Mouse (Mus musculus): ENCODE measurements around the gene Nans. TPM values are rescaled to one million over a fixed set of nuclear protein-coding genes. Genes with fewer than 3 reads are reported as not detected.
A peak's percentile ranks its signal among the peaks of the same experiment; 100 is the strongest.

Nans gene
- polyA plus RNA-seq, 1 experiment = 62.3 TPM

GRCm38 (mm10) chr4:46532926-46533325 is 43.9 kb downstream of the Nans start:
- no peak for TF ChIP-seq REST (IDR thresholded peaks at IDR 0.05; ENCODE audit: insufficient read depth, insufficient read length)
- Histone ChIP-seq H3K79me2 (ENCODE audit: control insufficient read depth, insufficient read depth) (no peaks in the 10 kb centered on the region), H3K4me2 (ENCODE audit: low read depth) (no peak overlapping the region), H3ac (ENCODE audit: control insufficient read depth, insufficient read length) (no peak overlapping the region), H3K27me3 (ENCODE audit: control insufficient read depth, insufficient read depth, insufficient read length) (peaks cover 19% of the 10 kb centered on the region), H3K36me3 (ENCODE audit: control insufficient read depth, insufficient read depth) (no peaks in the 10 kb centered on the region), H3K4me3 (no peak overlapping the region)

DNA sequence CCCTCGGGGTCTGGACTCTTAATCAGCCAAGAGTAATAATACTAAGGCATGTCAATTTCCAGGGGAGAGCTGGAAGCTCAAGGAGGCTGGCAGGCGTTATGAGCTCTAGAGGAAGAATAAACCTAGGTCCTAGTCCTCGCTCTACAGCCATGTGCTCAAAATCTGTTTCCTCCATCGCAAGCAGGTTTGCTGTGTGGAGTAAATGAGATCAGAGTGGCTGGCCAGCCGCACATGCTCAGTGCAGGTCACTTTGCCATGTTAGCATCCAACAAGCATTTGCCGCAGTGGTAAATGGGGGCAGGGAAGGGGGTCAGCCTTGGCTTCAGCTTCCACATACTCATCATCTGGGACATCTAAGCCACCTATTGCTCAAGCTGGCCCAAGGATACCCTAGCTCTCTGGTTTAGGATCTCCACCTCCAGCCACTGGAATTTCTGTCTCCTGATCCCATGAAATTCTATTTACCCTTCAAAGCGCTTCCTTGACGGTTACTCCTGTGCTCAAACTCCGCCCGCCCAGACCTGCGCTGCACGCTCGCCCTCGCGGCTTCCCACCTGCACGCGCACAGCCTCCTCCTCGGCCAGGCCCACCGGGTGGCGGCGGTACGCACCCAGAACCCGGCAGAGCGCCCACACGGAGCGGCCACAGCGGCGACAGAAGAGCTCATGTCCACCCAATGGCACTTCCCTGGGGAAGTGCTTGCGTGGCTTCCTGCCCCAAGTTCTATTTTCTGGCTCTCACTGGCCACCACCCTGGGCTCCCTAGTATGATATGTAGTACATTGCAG is 45.1 kb downstream of the Nans start:
- H3K4me3 ChIP-seq = no peak overlapping the region
- H3K79me2 ChIP-seq (ENCODE audit: control insufficient read depth, insufficient read depth) = no peaks in the 10 kb centered on the region
- no peak for TF ChIP-seq REST (IDR thresholded peaks at IDR 0.05; ENCODE audit: insufficient read depth, insufficient read length)
- TF ChIP-seq TCF3 (IDR thresholded peaks at IDR 0.05; ENCODE audit: insufficient read length, low read depth) = no peak
- no peak for TF ChIP-seq POLR2A (IDR thresholded peaks at IDR 0.05; ENCODE audit: insufficient read length, low read depth)
- no peak for TF ChIP-seq SRF (IDR thresholded peaks at IDR 0.05; ENCODE audit: control insufficient read depth, insufficient read length, low read depth)
- no peak for TF ChIP-seq MAX (IDR thresholded peaks at IDR 0.05; ENCODE audit: low read depth)
- no peak for TF ChIP-seq USF1 (IDR thresholded peaks at IDR 0.05; ENCODE audit: low read depth)
- TF ChIP-seq E2F4 (IDR thresholded peaks at IDR 0.05; ENCODE audit: insufficient read depth) = no peak
- H3K27me3 ChIP-seq (ENCODE audit: control insufficient read depth, insufficient read depth, insufficient read length) = peaks cover 19% of the 10 kb centered on the region
- H3ac ChIP-seq (ENCODE audit: control insufficient read depth, insufficient read length) = no peak overlapping the region
- H3K36me3 ChIP-seq (ENCODE audit: control insufficient read depth, insufficient read depth) = no peaks in the 10 kb centered on the region
- no peak overlapping the region for H3K4me2 ChIP-seq (ENCODE audit: low read depth)

- no peaks in the 10 kb centered on the region for H3K79me2 ChIP-seq (ENCODE audit: control insufficient read depth, insufficient read depth)
- H3K4me3 ChIP-seq = no peak overlapping the region
- H3K27me3 ChIP-seq (ENCODE audit: control insufficient read depth, insufficient read depth, insufficient read length) = peaks cover 27% of the 10 kb centered on the region
- H3K4me2 ChIP-seq (ENCODE audit: low read depth) = peak overlapping the region; percentile 58
- H3ac ChIP-seq (ENCODE audit: control insufficient read depth, insufficient read length) = no peak overlapping the region
- H3K36me3 ChIP-seq (ENCODE audit: control insufficient read depth, insufficient read depth) = no peaks in the 10 kb centered on the region
- no peak for TF ChIP-seq MAX (IDR thresholded peaks at IDR 0.05; ENCODE audit: low read depth)
- no peak for TF ChIP-seq TCF12 (IDR thresholded peaks at IDR 0.05; ENCODE audit: insufficient read depth, poor library complexity, severe bottlenecking)
- TF ChIP-seq MYOD1 (IDR thresholded peaks at IDR 0.05; ENCODE audit: control insufficient read depth in 1 of 3, insufficient read length in 2 of 3, low read depth in 2 of 3) = no peak
- no peak for TF ChIP-seq USF1 (IDR thresholded peaks at IDR 0.05; ENCODE audit: low read depth)
- TF ChIP-seq POLR2A (IDR thresholded peaks at IDR 0.05; ENCODE audit: insufficient read length, low read depth) = no peak
- TF ChIP-seq REST (IDR thresholded peaks at IDR 0.05; ENCODE audit: insufficient read depth, insufficient read length) = no peak
- no peak for TF ChIP-seq TCF3 (IDR thresholded peaks at IDR 0.05; ENCODE audit: insufficient read length, low read depth)
- no peak for TF ChIP-seq MYOG (IDR thresholded peaks at IDR 0.05; ENCODE audit: control insufficient read depth in 1 of 3, insufficient read depth in 1 of 3, insufficient read length in 2 of 3, low read depth in 2 of 3)
- no peak for TF ChIP-seq POLR2AphosphoS2 (IDR thresholded peaks at IDR 0.05; ENCODE audit: insufficient read length, low read depth)
- TF ChIP-seq E2F4 (IDR thresholded peaks at IDR 0.05; ENCODE audit: insufficient read depth) = no peak
- TF ChIP-seq SRF (IDR thresholded peaks at IDR 0.05; ENCODE audit: control insufficient read depth, insufficient read length, low read depth) = no peak
- no peak for TF ChIP-seq CEBPB (IDR thresholded peaks at IDR 0.05; ENCODE audit: insufficient read depth, poor library complexity, severe bottlenecking)
Observed at GRCm38 (mm10) chr4:46535094-46535830, 46.2 kb downstream of the Nans start.

DNA sequence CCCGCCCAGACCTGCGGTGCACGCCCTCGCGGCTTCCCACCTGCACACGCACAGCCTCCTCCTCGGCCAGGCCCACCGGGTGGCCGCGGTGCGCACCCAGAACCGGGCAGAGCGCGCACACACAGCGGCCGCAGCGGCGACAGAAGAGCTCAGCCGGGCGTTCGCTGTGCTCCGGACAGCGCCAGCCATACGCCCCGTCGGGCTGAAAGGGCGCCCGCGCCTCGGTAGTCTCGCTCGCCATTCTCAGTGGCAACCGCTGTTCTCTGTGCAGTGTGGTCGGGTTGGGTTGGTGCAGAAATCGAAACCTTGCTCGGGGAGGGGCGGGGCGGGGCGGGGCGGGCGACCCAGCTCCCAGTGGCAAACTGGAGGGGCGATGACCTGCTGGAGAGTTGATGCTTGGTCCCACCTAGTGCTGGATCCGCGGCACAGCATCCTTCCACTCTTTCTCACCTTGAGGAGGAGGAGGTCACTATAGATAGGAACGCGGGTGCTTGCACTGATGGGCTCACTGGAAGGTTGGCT is 46.9 kb downstream of the Nans start, which contains the start of gene Trim14:
Trim14 (minus strand) TSS at position 302 of the 522 bp plus-strand sequence.
- Histone ChIP-seq H3K36me3 (ENCODE audit: control insufficient read depth, insufficient read depth) (no peaks in the 10 kb centered on the region), H3K4me2 (ENCODE audit: low read depth) (peak within 1 kb of the TSS; percentile 58), H3K27me3 (ENCODE audit: control insufficient read depth, insufficient read depth, insufficient read length) (peaks cover 32% of the 10 kb centered on the region), H3ac (ENCODE audit: control insufficient read depth, insufficient read length) (no peak within 1 kb of the TSS), H3K79me2 (ENCODE audit: control insufficient read depth, insufficient read depth) (no peaks in the 10 kb centered on the region), H3K4me3 (no peak within 1 kb of the TSS)
- no peak for TF ChIP-seq E2F4 (IDR thresholded peaks at IDR 0.05; ENCODE audit: insufficient read depth)
- TF ChIP-seq TCF12 (IDR thresholded peaks at IDR 0.05; ENCODE audit: insufficient read depth, poor library complexity, severe bottlenecking) = no peak
- TF ChIP-seq SRF (IDR thresholded peaks at IDR 0.05; ENCODE audit: control insufficient read depth, insufficient read length, low read depth) = no peak
- TF ChIP-seq MAX (IDR thresholded peaks at IDR 0.05; ENCODE audit: low read depth) = no peak
- no peak for TF ChIP-seq MYOD1 (IDR thresholded peaks at IDR 0.05; ENCODE audit: control insufficient read depth in 1 of 3, insufficient read length in 2 of 3, low read depth in 2 of 3)
- no peak for TF ChIP-seq MYOG (IDR thresholded peaks at IDR 0.05; ENCODE audit: control insufficient read depth in 1 of 3, insufficient read depth in 1 of 3, insufficient read length in 2 of 3, low read depth in 2 of 3)
- TF ChIP-seq USF1 (IDR thresholded peaks at IDR 0.05; ENCODE audit: low read depth) = no peak
- no peak for TF ChIP-seq REST (IDR thresholded peaks at IDR 0.05; ENCODE audit: insufficient read depth, insufficient read length)
- no peak for TF ChIP-seq CEBPB (IDR thresholded peaks at IDR 0.05; ENCODE audit: insufficient read depth, poor library complexity, severe bottlenecking)
- TF ChIP-seq POLR2AphosphoS2 (IDR thresholded peaks at IDR 0.05; ENCODE audit: insufficient read length, low read depth) = no peak
- no peak for TF ChIP-seq TCF3 (IDR thresholded peaks at IDR 0.05; ENCODE audit: insufficient read length, low read depth)
- TF ChIP-seq POLR2A (IDR thresholded peaks at IDR 0.05; ENCODE audit: insufficient read length, low read depth) = no peak
